ENCODE assay signal across 14 mouse cellular contexts in genomic region chr7:110223727-110224510, GRCm38 (mm10). TPM values are rescaled to one million over a fixed set of nuclear protein-coding genes. Genes with fewer than 3 reads are reported as not detected.
A peak's percentile ranks its signal among the peaks of the same experiment; 100 is the strongest.
DNase-seq lines count a peak whose midpoint lies in the region; ATAC-seq and TF ChIP-seq lines count a peak whose summit lies in the region.
"Had no signal": no experiment of that assay in that cellular context is flagged by ENCODE, and none has a peak within 500 bp of the region (broad histone marks: within the 10 kb centered on the region; RNA-seq: fewer than 3 reads in every experiment).

No protein-coding gene starts in this region.

- TF ChIP-seq CTCF in lung, adult 2 months (IDR thresholded peaks at IDR 0.05; ENCODE audit: insufficient read depth, low read length): no peak
- TF ChIP-seq CTCF in bone marrow, adult 2 months (IDR thresholded peaks at IDR 0.05; ENCODE audit: control insufficient read depth, insufficient read depth, low read length): no peak

- no peak overlapping the region for H3K27ac ChIP-seq in lung, embryonic 16.5 days (ENCODE audit: low read length)
- no peak overlapping the region for H3K27ac ChIP-seq in bone marrow, adult 2 months (ENCODE audit: control insufficient read depth, insufficient read depth, low read depth, low read length, poor library complexity)
- H3K27ac ChIP-seq: intestine, embryonic 15.5 days; midbrain, embryonic 10.5 days; neural tube, embryonic 13.5 days had no signal

- peaks cover 11% of the 10 kb centered on the region for H3K4me1 ChIP-seq in lung, embryonic 16.5 days (replicated peaks; ENCODE audit: control insufficient read depth, insufficient read depth, low read length)
- H3K4me1 ChIP-seq in lung, adult 2 months (ENCODE audit: control insufficient read depth, insufficient read depth, low read length): peaks cover 10% of the 10 kb centered on the region
- no peaks in the 10 kb centered on the region; the same call in 1 of the 2 replicates for H3K4me1 ChIP-seq in bone marrow, adult 2 months (ENCODE audit: control insufficient read depth, insufficient read depth, low read length)

- intact Hi-C loops in gastrocnemius, postnatal 14 days (cut with DNase I; ENCODE audit: low total_unique reads): no loop called here

- H3K9me3 ChIP-seq in lung, embryonic 16.5 days (ENCODE audit: control insufficient read depth, low read length): no peaks in the 10 kb centered on the region
- H3K9me3 ChIP-seq: intestine, embryonic 15.5 days; midbrain, embryonic 10.5 days; neural tube, embryonic 13.5 days had no signal

- 0 out of 2 replicates have a peak overlapping the region, but pooled peaks have one; percentile 21 for H3K4me2 ChIP-seq in lung, embryonic 16.5 days (ENCODE audit: low read depth, low read length)
- H3K4me2 ChIP-seq: intestine, embryonic 15.5 days; neural tube, embryonic 13.5 days had no signal

- peak overlapping the region; percentile 39; the same call in 1 of the 2 replicates for H3K9ac ChIP-seq in lung, embryonic 16.5 days (ENCODE audit: low read length)
- H3K9ac ChIP-seq: intestine, embryonic 15.5 days; neural tube, embryonic 13.5 days had no signal

- no peaks in the 10 kb centered on the region for H3K27me3 ChIP-seq in lung, embryonic 16.5 days (ENCODE audit: control insufficient read depth, insufficient read depth, low read depth, low read length)
- H3K27me3 ChIP-seq: intestine, embryonic 15.5 days had no signal

- no peak overlapping the region for H3K4me3 ChIP-seq in lung, embryonic 16.5 days (ENCODE audit: low read length)
- no peak overlapping the region for H3K4me3 ChIP-seq in lung, adult 2 months (replicated peaks; ENCODE audit: extremely low read depth, low read depth, low read length)
- peak overlapping the region; percentile 16 for H3K4me3 ChIP-seq in bone marrow, adult 2 months (replicated peaks; ENCODE audit: control insufficient read depth, low read depth, low read length)
- H3K4me3 ChIP-seq: intestine, embryonic 15.5 days; neural tube, embryonic 13.5 days had no signal

- 68% methylated on average over 2 of the region's 2 CpGs for WGBS in lung, embryonic 16.5 days
- 35% methylated on average over 2 of the region's 2 CpGs for WGBS in lung, adult 2 months
- WGBS in bone marrow, adult 2 months: 48% methylated on average over 2 of the region's 2 CpGs

- no peak for ATAC-seq in lung, embryonic 16.5 days (ENCODE audit: low read depth)
- ATAC-seq: forebrain, embryonic 16.5 days; intestine, embryonic 15.5 days had no signal

- H3K36me3 ChIP-seq in lung, embryonic 16.5 days (ENCODE audit: control insufficient read depth, insufficient read depth, low read length): peaks cover 4% of the 10 kb centered on the region

- peak; percentile 40 for DNase-seq in gastrocnemius, postnatal 14 days
- no peak for DNase-seq in gastrocnemius, postnatal 4 days (ENCODE audit: low spot score in 2 of 2)
- no peak for DNase-seq in lung, adult 2 months
- DNase-seq in lung, postnatal 25 days (ENCODE audit: low spot score): peak; percentile 46
- no peak for DNase-seq in right cerebral cortex, adult 18-20 months
- DNase-seq in thymus, postnatal 36 days: no peak
- DNase-seq: cerebellum, adult 18-20 months; embryo, embryonic 11 days had no signal

- TF ChIP-seq POLR2A in lung, adult 2 months (IDR thresholded peaks at IDR 0.05; ENCODE audit: borderline replicate concordance, extremely low read depth, low read depth, low read length): no peak
- TF ChIP-seq POLR2A in bone marrow, adult 2 months (IDR thresholded peaks at IDR 0.05; ENCODE audit: borderline replicate concordance, control insufficient read depth, low read depth, low read length): no peak

RNA-seq across cellular contexts. Expression of gene Swap70, which starts 2.4 kb away (rescaled TPM):
- total RNA-seq in gastrocnemius, postnatal 14 days (2021): 1 to 10 TPM; 8.3 to 9.0 TPM
- total RNA-seq in gastrocnemius, postnatal 4 days (2021): 10 to 100 TPM; 17.9 to 20.0 TPM
- 39.4 and 40.6 TPM in 2 replicates for polyA plus RNA-seq in lung, embryonic 16.5 days (2015; fragmentation: Nextera tagmentation; extraction: Ambion mirVana)
- polyA plus RNA-seq in lung, adult 2 months (2012; rRNA removed): 38.2 and 39.7 TPM in 2 replicates
- polyA plus RNA-seq in bone marrow, adult 2 months (2011; ENCODE audit: insufficient read depth, insufficient read length, low replicate concordance, missing spikeins): 12.6 and 23.1 TPM in 2 replicates

Comparison
In these comparisons a context has a peak if more than half of its experiments do, and no peak if none do; other contexts are left out.
1. DNase-seq: peak in gastrocnemius, postnatal 14 days (single experiment) and lung, postnatal 25 days (single experiment); none in gastrocnemius, postnatal 4 days (0 of 2), lung, adult 2 months (single experiment), right cerebral cortex, adult 18-20 months (single experiment) and thymus, postnatal 36 days (0 of 2).